Mouse (Mus musculus): Measurements from ENCODE around the gene Fam19a3. TPM values are rescaled to one million over a fixed set of nuclear protein-coding genes. Genes with fewer than 3 reads are reported as not detected.
"Not testable (repeated sequence)": the region's sequence is repeated elsewhere in the genome, so short reads cannot be mapped to it uniquely, and the experiment has no call there.

Gene Fam19a3
- total and polyA plus RNA-seq, 2 experiments from 2014 or later, result 0.11 TPM; not detected in 1

- Histone ChIP-seq H3K4me2 (ENCODE audit: low read depth, low read length, poor library complexity, severe bottlenecking) (peak overlapping the region; percentile 96), H3K27me3 (ENCODE audit: insufficient read depth, low read length) (no peaks in the 10 kb centered on the region), H3K4me1 (ENCODE audit: insufficient read depth, low read length) (peaks cover 3% of the 10 kb centered on the region; the same call in 1 of the 2 replicates), H3K9ac (replicated peaks; ENCODE audit: low read length, poor library complexity, severe bottlenecking) (peak overlapping the region; percentile 84), H3K36me3 (ENCODE audit: insufficient read depth, low read length) (peaks cover 2% of the 10 kb centered on the region; the same call in 1 of the 2 replicates), H3K4me3 (ENCODE audit: low read depth, low read length) (peak overlapping the region; percentile 84), H3K27ac (ENCODE audit: low read depth, low read length) (peak overlapping the region; percentile 68), H3K9me3 (ENCODE audit: low read length) (no peaks in the 10 kb centered on the region)
- ATAC-seq (ENCODE audit: low FRiP score) (peak; percentile 84), DNase-seq (ENCODE audit: low spot score) (peak; percentile 37)
- TF ChIP-seq CTCF (IDR thresholded peaks at IDR 0.05), result no peak
- under 1% methylated on average over 45 of the region's 46 CpGs for WGBS
These were observed 35.9 kb upstream of the Fam19a3 start for GRCm38 (mm10) chr3:104817481-104817990.

- TF ChIP-seq CTCF (IDR thresholded peaks at IDR 0.05), result no peak
- no peak for ATAC-seq (ENCODE audit: low FRiP score)
- no peak for DNase-seq (ENCODE audit: low spot score)
- Histone ChIP-seq H3K36me3 (ENCODE audit: insufficient read depth, low read length) (no peaks in the 10 kb centered on the region), H3K9ac (replicated peaks; ENCODE audit: low read length, poor library complexity, severe bottlenecking) (no peak overlapping the region), H3K9me3 (ENCODE audit: low read length) (no peaks in the 10 kb centered on the region), H3K4me2 (ENCODE audit: low read depth, low read length, poor library complexity, severe bottlenecking) (no peak overlapping the region), H3K4me3 (ENCODE audit: low read depth, low read length) (no peak overlapping the region), H3K27me3 (ENCODE audit: insufficient read depth, low read length) (no peaks in the 10 kb centered on the region), H3K4me1 (ENCODE audit: insufficient read depth, low read length) (peaks cover 3% of the 10 kb centered on the region; the same call in 1 of the 2 replicates), H3K27ac (ENCODE audit: low read depth, low read length) (no peak overlapping the region)
- WGBS, result 97% methylated on average over 7 of the region's 7 CpGs
These were observed 34.5 kb upstream of the Fam19a3 start for GRCm38 (mm10) chr3:104816130-104816529.

GRCm38 (mm10) chr3:104815346-104815745 lies 33.7 kb upstream of the Fam19a3 start:
- DNase-seq (ENCODE audit: low spot score) (no peak), ATAC-seq (ENCODE audit: low FRiP score) (no peak)
- Histone ChIP-seq H3K4me2 (ENCODE audit: low read depth, low read length, poor library complexity, severe bottlenecking) (no peak overlapping the region), H3K4me3 (ENCODE audit: low read depth, low read length) (no peak overlapping the region), H3K27ac (ENCODE audit: low read depth, low read length) (no peak overlapping the region), H3K9me3 (ENCODE audit: low read length) (no peaks in the 10 kb centered on the region), H3K4me1 (ENCODE audit: insufficient read depth, low read length) (peaks cover 3% of the 10 kb centered on the region; the same call in 1 of the 2 replicates), H3K36me3 (ENCODE audit: insufficient read depth, low read length) (no peaks in the 10 kb centered on the region), H3K9ac (replicated peaks; ENCODE audit: low read length, poor library complexity, severe bottlenecking) (no peak overlapping the region), H3K27me3 (ENCODE audit: insufficient read depth, low read length) (no peaks in the 10 kb centered on the region)
- 84% methylated on average over 2 of the region's 2 CpGs for WGBS
- no peak for TF ChIP-seq CTCF (IDR thresholded peaks at IDR 0.05)

DNA sequence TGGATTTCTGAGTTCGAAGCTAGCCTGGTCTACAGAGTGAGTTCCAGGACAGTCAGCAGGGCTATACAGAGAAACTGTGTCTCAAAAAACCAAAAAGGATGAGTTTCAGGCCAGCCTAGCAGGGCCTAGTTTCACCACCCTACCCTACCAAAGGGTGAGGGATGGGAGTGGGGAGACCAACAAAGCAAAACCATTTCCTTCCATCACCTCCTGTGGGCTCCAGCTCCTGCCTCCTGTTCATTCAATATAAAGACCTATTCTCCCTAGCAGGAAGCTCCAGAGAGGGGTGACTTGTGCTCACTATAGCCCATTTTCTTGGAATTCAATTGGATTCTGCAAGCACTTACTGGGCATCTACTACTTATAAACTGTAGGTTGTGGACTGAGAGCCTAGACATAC lies 33.1 kb upstream of the Fam19a3 start:
- no peak overlapping the region for H3K27ac ChIP-seq (ENCODE audit: low read depth, low read length)
- ATAC-seq (ENCODE audit: low FRiP score), result no peak
- no peak overlapping the region for H3K9ac ChIP-seq (replicated peaks; ENCODE audit: low read length, poor library complexity, severe bottlenecking)
- no peaks in the 10 kb centered on the region for H3K9me3 ChIP-seq (ENCODE audit: low read length)
- no peak overlapping the region for H3K4me2 ChIP-seq (ENCODE audit: low read depth, low read length, poor library complexity, severe bottlenecking)
- H3K27me3 ChIP-seq (ENCODE audit: insufficient read depth, low read length), result no peaks in the 10 kb centered on the region
- no peak for DNase-seq (ENCODE audit: low spot score)
- no peak for TF ChIP-seq CTCF (IDR thresholded peaks at IDR 0.05)
- peaks cover 3% of the 10 kb centered on the region; the same call in 1 of the 2 replicates for H3K4me1 ChIP-seq (ENCODE audit: insufficient read depth, low read length)
- no peak overlapping the region for H3K4me3 ChIP-seq (ENCODE audit: low read depth, low read length)
- no peaks in the 10 kb centered on the region for H3K36me3 ChIP-seq (ENCODE audit: insufficient read depth, low read length)
- WGBS, result 100% methylated on average over 1 of the region's 1 CpGs

- H3K4me1 ChIP-seq (ENCODE audit: insufficient read depth, low read length); H3K27me3 ChIP-seq (ENCODE audit: insufficient read depth, low read length); H3K9me3 ChIP-seq (ENCODE audit: low read length); ATAC-seq (ENCODE audit: low FRiP score); H3K27ac ChIP-seq (ENCODE audit: low read depth, low read length); H3K36me3 ChIP-seq (ENCODE audit: insufficient read depth, low read length); H3K9ac ChIP-seq (replicated peaks; ENCODE audit: low read length, poor library complexity, severe bottlenecking); H3K4me2 ChIP-seq (ENCODE audit: low read depth, low read length, poor library complexity, severe bottlenecking); DNase-seq (ENCODE audit: low spot score); H3K4me3 ChIP-seq (ENCODE audit: low read depth, low read length): not testable (repeated sequence)
- WGBS, result 88% methylated on average over 7 of the region's 7 CpGs
These were observed 31.6 kb upstream of the Fam19a3 start for GRCm38 (mm10) chr3:104813227-104813626.

DNA sequence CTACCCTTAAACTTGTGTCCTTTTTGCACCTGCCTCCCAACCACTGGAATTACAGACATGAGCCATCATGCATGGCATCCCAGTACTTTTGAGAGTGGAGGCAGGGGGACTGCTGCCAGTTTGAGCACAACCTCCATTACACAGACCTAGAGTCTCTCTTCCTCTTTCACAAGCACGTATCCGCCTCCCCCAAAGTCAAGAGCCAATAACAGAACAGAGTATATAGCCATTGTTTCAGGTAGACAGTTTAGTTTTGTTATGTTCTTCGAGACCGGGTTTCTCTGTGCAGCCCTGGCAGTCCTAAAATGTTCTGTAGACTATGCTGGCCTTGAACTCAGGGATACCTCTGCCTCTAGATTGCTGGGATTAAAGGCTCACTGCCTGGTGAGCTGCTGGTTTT lies 30.6 kb upstream of the Fam19a3 start:
- Histone ChIP-seq H3K36me3 (ENCODE audit: insufficient read depth, low read length) (no peaks in the 10 kb centered on the region), H3K4me3 (ENCODE audit: low read depth, low read length) (no peak overlapping the region), H3K4me2 (ENCODE audit: low read depth, low read length, poor library complexity, severe bottlenecking) (no peak overlapping the region), H3K27ac (ENCODE audit: low read depth, low read length) (no peak overlapping the region), H3K9ac (replicated peaks; ENCODE audit: low read length, poor library complexity, severe bottlenecking) (no peak overlapping the region), H3K4me1 (ENCODE audit: insufficient read depth, low read length) (peaks cover 3% of the 10 kb centered on the region; the same call in 1 of the 2 replicates), H3K9me3 (ENCODE audit: low read length) (no peaks in the 10 kb centered on the region), H3K27me3 (ENCODE audit: insufficient read depth, low read length) (no peaks in the 10 kb centered on the region)
- TF ChIP-seq CTCF (IDR thresholded peaks at IDR 0.05), result no peak
- DNase-seq (ENCODE audit: low spot score), result no peak
- 87% methylated on average over 4 of the region's 4 CpGs for WGBS
- no peak for ATAC-seq (ENCODE audit: low FRiP score)

Data from midbrain, postnatal 0 days (tissue).